Mouse (Mus musculus) heart, adult 11 months (tissue): Measurements from ENCODE around the gene Strap.

Source experiments
- DNase-seq: peaks from one replicate; pipeline ENCODE4 v3.0.0; 2022

Gene Strap

GRCm38 (mm10) chr6:137776981-137777380 lies 42.1 kb downstream of the Strap start:
- peak; percentile 63 for DNase-seq

DNA sequence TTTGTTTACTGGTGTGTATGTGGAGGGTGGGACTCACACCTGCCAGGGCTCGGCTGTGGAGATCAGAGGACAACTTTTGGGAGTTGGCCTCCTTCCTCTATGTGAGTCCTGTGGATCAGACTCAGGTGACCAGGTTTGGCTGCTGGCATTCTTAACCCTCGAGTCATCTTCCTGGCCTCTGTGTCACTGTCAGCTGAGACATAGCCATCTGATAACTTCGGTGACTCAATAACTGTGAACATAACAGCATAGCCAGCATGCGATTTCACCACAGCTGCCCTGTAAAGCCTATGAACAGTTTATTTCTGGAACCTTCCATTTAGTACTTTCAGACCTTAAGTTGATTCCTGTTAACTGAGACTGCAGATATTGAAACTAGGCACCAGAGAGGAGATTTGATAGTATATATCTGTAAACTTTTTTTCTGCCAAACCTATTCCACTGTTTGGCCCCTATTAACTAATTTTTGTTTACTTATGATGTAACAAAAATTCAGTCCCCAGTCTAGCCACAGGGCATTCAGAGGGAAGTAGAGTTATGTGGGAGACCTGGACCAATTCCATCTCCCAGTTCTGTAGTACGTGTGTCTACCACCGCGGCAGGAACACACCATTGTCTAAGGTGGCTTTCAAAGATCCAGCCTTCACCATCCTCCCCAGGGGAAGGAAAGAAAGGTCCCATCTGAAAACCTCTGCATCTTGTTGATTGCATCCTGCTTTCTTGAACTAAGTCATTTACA lies 49.2 kb downstream of the Strap start:
- DNase-seq = peak; percentile 55

DNA sequence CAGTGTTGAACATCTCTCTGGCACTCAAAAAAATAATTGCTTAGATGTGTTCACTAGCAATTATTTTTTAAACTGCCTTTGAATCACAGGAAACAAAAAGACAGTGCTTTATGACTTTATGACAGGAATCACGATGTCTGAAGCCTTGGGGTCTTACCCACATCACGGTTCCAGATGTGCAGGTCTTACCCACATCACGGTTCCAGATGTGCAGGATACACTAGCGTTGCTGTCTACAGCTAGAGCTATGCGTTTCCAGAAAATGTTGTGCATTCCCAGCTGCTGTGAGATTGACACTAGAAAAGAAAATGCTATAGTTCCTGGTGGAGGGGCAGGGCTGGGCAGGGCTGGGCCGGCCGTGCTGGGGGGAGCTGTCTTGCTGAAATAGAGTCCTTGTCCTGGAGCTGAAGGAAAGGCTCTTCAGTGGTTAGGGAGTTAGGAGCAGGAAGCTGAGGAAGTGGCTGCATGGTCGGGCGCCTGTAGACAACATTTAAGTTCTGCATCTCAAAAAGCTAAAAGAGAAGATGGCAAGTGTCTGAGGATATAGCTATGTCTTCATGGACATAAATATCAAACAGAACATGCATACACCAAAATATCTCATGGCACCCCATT lies 54.2 kb downstream of the Strap start:
- DNase-seq = peak; percentile 9

- peak; percentile 55 for DNase-seq
These were observed 54.8 kb downstream of the Strap start for GRCm38 (mm10) chr6:137789658-137790057.

- peak; percentile 55 for DNase-seq
These were observed 60.6 kb downstream of the Strap start for GRCm38 (mm10) chr6:137795494-137795893.

DNA sequence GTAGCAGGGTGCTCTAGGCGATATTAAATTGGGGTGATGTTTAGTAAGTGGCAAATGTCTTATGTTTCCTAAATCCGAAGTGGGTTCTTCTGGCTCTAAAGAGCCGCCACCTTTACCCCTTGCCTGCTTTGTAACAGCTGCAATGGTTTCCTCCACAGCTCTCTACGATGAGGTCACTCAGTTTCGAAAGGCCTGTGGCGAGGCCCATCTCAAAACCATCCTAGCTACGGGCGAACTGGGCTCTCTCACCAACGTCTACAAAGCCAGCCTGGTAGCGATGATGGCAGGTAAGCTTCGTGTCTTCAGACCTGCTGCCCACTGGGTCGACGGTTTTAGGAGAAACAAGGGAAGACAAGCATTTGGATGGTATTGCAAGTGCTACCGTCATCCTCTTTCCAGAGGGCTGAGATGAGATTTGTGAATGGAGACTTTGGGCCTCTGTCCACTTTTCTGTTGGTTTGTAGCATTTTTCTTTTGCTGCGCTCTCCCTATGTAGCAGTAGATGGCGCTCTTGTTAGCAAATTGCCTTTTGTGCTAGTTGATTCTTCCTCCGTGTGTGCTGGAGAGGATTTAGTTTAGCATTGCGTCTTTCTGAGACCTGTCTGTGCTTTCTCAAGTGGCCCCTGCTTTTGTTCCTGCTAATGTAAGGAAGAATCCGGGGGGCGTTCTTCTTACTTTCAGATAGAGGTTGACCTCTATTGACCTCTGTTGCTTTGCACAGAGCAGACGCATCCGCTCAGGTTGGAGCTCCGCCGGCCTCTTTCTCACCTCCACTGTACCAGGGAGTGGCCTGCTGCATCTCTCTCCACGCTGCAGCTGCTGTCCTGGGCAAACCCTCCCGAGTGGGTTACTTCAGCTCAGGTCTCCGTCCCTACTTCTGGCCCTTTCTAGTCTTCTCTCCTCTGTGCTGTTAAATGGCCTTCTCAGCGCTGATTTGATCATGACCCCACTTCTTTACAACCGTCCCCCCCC lies 62.0 kb downstream of the Strap start:
- DNase-seq = peak; percentile 54

- DNase-seq = peak; percentile 18
These were observed 64.4 kb downstream of the Strap start for GRCm38 (mm10) chr6:137799253-137799652.
